Mouse (Mus musculus) ES-Bruce4 (cell line): ENCODE measurements at regions not wholly inside any gene's neighbourhood (a gene's known extent, or its start where the extent isn't known, plus 50 kb on each side); places are given as distances from the start of the nearest gene placed in this dataset.

Experiments
- CTCF ChIP-seq: IDR thresholded peaks from one replicate; pipeline ENCODE4 v1.8.1; 2011; ENCODE audit warnings: low read depth, low read length
- EP300 ChIP-seq: IDR thresholded peaks from 2 replicates; pipeline ENCODE4 v1.6.1; 2011; ENCODE audit warnings: low read depth, low read length; ENCODE audit not compliant: insufficient read depth

DNA sequence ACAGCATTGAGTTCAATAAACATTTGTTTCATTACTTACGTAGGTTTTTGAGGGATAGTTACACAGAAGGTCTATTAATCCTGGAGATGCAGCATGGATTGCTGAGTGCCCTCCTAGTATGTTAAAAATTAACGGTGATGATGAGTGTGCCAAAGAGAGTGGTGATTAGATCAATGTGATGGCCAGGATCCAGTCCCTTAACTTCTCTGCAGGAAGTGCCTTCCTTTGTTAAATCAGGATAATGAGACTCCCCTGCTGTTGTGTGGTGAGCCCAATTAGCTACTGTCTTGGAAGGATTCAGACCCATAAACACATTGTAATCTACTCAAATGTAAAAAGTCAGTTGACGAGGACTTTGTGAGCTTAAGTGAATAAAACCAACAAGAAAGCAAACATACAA, 100.1 kb upstream of the Auts2 start:
- TF ChIP-seq CTCF (no peak), EP300 (no peak)
